Mouse (Mus musculus): ENCODE measurements around the gene Fbxl17.

GRCm38 (mm10) chr17:63161953-63162352 lies 337.9 kb downstream of the Fbxl17 start:
- TF ChIP-seq CTCF (IDR thresholded peaks at IDR 0.05; ENCODE audit: control insufficient read depth, insufficient read depth, insufficient replicate concordance, low read depth, low read length) (no peak), POLR2A (IDR thresholded peaks at IDR 0.05; ENCODE audit: control insufficient read depth, low read depth, low read length) (no peak)
